Mouse (Mus musculus) spleen, adult 2 months (tissue): ENCODE results near the gene Tesmin.

ENCODE experiments used
- CTCF ChIP-seq: fragments of 200-500 bp; IDR thresholded peaks from 2 replicates; pipeline ENCODE4 v1.5.1; 2011; ENCODE audit warnings: mild to moderate bottlenecking, inconsistent platforms; ENCODE audit not compliant: insufficient read depth, insufficient read length, insufficient replicate concordance; ENCODE audit errors: extremely low read depth
- POLR2A ChIP-seq: fragments of 200-500 bp; IDR thresholded peaks from 2 replicates; pipeline ENCODE4 v1.6.1; 2011; ENCODE audit warnings: low read depth, low read length, inconsistent platforms

DNA sequence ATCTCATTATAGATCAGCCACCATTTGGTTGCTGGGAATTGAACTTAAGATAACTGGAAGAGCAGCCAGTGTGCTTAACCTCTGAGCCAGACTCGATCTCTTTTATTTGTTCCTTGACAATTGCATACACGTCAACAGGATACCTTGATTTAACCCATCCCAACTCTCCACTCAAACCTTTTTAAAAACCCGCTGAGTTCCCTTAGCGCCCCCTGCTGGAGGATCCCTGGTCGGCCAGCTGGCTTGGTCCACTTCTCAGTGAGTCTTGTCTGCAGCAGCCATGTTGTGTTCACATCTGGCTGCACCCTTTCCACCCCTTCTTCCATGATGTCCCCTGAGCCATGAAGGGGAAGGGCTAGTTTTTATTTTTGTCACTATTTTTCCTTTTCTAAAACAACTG is 33.6 kb upstream of the Tesmin start:
- TF ChIP-seq CTCF (peak; percentile 43; the same call in 1 of the 2 replicates), POLR2A (no peak)
